Mouse (Mus musculus) heart, embryonic 10.5 days (tissue): ENCODE results near the gene Plekha5. TPM values are rescaled to one million over a fixed set of nuclear protein-coding genes. Genes with fewer than 3 reads are reported as not detected.
"Not testable (repeated sequence)": the region's sequence is repeated elsewhere in the genome, so short reads cannot be mapped to it uniquely, and the experiment has no call there.

Experiments
- DNase-seq: peaks from one replicate; pipeline ENCODE4 v3.0.0-alpha.2; 2017; ENCODE audit warnings: low spot score
- H3K27ac ChIP-seq: fragments of 300-500 bp; sonication (generic); 2 replicates; pipeline ENCODE4 v1.5.1; 2016; ENCODE audit warnings: mild to moderate bottlenecking
- H3K27me3 ChIP-seq: fragments of 300-500 bp; sonication (generic); 2 replicates; pipeline ENCODE4 v1.6.1; 2016; ENCODE audit warnings: mild to moderate bottlenecking; ENCODE audit not compliant: poor library complexity, insufficient read depth, severe bottlenecking
- H3K36me3 ChIP-seq: fragments of 300-500 bp; sonication (generic); 2 replicates; pipeline ENCODE4 v1.6.1; 2016; ENCODE audit warnings: mild to moderate bottlenecking, moderate library complexity
- H3K4me1 ChIP-seq: fragments of 300-500 bp; sonication (generic); 2 replicates; pipeline ENCODE4 v1.6.1; 2016; ENCODE audit warnings: mild to moderate bottlenecking
- H3K4me3 ChIP-seq: fragments of 300-500 bp; sonication (generic); 2 replicates; pipeline ENCODE4 v1.5.1; 2016; ENCODE audit warnings: mild to moderate bottlenecking, moderate library complexity
- H3K9me3 ChIP-seq: fragments of 300-500 bp; sonication (generic); 2 replicates; pipeline ENCODE4 v1.6.1; 2016; ENCODE audit warnings: mild to moderate bottlenecking, moderate library complexity
- WGBS: fragments of 180-500 bp; shearing (Covaris S2); methylation state at CpG from one replicate; pipeline ENCODE4 v1.1.7; 2016; 5-methylcytosine and 5-hydroxymethylcytosine counted together
- polyA plus RNA-seq: library from polyadenylated mRNA; unstranded; fragments of >200 nt; fragmentation: Nextera tagmentation; extraction: Ambion mirVana; gene quantifications from 2 replicates; pipeline ENCODE4 v1.2.1, GENCODE M21; 2016

Gene Plekha5
- polyA plus RNA-seq, 1 experiment from 2014 or later = 33.8 TPM

GRCm38 (mm10) chr6:140554261-140554660, 130.4 kb downstream of the Plekha5 start:
- H3K9me3 ChIP-seq = no peaks in the 10 kb centered on the region
- peaks cover 27% of the 10 kb centered on the region for H3K36me3 ChIP-seq
- no peak overlapping the region for H3K27ac ChIP-seq
- no peaks in the 10 kb centered on the region for H3K27me3 ChIP-seq
- 58% methylated on average over 4 of the region's 4 CpGs for WGBS
- H3K4me3 ChIP-seq = no peak overlapping the region
- H3K4me1 ChIP-seq = no peaks in the 10 kb centered on the region
- no peak for DNase-seq

DNA sequence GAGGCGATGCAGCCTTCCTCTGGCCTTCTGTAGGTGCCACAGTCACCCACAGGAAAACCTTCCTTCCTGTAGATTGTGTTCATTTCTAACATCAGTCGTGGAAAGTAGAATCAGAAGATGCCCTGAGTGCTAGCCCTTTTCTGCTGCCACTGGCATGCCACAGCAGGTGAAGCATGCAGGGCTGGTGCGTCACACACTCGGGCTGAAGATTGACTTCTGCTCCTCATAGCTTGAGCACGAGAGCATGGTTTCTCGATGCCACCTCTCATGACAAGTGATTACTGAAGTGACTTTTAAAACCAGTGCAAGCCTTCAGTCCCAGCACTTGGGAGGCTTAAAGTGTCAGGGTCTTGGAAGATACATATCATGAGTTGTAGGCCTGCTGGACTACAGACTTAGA, 135.6 kb downstream of the Plekha5 start:
- H3K9me3 ChIP-seq = no peaks in the 10 kb centered on the region
- WGBS = 64% methylated on average over 6 of the region's 6 CpGs
- no peak for DNase-seq

DNA sequence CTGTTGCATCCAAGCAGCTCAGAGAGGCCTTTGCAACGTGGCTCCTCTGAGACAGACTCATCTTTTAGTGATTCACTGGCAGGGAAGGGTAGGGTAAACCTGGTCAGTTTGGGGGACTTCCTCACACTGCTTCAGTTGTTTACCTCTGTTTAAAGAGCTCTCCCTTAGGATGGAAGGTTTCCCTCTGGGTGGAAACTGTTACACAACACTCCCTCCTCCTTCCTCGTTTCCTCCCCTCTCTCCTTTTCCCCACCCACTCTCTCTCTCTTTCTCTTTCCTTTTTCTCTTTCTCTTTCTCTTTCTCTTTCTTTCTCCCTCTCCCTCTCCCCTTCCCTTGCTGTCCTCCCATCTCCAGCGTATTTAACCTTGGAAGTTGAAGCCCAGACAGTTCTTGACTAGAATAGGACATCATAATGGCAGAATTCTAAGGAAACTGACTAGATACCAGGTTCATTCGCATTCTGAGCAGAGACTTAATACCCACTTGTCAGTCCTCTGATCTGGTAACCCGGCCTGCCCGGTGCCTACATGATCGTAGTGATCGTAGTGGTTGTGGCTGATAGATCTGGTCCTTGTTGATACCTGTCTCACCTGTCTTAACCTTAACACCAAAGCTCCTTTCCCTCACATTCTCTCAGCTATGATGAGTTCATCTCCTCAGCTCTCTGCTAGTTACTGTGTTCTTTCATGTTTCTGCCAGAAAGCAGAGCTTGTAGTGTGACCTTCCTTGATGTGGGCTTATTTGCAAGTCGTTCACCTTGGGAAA, 137.5 kb downstream of the Plekha5 start:
- H3K9me3 ChIP-seq = no peaks in the 10 kb centered on the region
- H3K4me3 ChIP-seq = no peak overlapping the region
- H3K4me1 ChIP-seq = no peaks in the 10 kb centered on the region
- H3K36me3 ChIP-seq = peaks cover 7% of the 10 kb centered on the region; the same call in 1 of the 2 replicates
- no peak overlapping the region for H3K27ac ChIP-seq
- H3K27me3 ChIP-seq = no peaks in the 10 kb centered on the region
- DNase-seq = no peak
- WGBS = 84% methylated on average over 9 of the region's 9 CpGs

More for the DNA sequence above, 135.6 kb downstream of the Plekha5 start:
- Histone ChIP-seq H3K36me3 (0 out of 2 replicates have a peak, but pooled peaks cover 6% of the 10 kb centered on the region), H3K27ac (no peak overlapping the region), H3K27me3 (no peaks in the 10 kb centered on the region), H3K4me3 (no peak overlapping the region), H3K4me1 (no peaks in the 10 kb centered on the region)

DNA sequence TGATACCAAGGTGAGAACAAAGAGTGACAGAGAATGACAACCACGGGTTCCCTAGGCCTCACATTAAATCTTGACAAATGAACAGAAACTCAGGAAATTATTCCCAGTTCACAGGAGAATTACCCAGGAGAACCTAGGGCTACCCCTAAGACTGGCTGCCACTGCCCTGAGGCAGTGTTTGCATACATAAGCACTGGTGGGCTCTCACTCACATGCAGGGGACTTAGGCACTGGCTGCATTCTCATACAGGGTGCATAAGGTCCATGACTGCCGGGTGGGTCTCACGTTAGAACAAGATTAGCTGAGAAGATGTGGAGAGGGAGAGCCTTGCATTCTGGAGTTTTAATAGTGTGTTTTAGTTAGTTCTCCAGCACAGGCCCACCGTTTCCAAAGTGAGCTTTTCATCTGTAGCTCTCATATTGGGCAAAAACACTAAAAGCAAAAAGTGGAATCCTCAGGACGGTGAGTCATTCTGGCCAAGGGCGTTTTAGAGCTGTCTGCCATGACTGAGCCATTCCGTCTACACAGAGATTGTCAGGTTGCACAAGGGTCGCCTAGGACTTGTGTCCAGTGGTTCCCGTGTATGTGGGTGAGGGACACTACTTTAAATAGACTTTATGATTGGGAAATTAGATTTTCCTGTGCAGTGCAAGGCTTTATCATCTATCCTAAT, 138.2 kb downstream of the Plekha5 start:
- 84% methylated on average over 9 of the region's 9 CpGs for WGBS
- H3K4me3 ChIP-seq = no peak overlapping the region

GRCm38 (mm10) chr6:140567199-140567598, 143.3 kb downstream of the Plekha5 start:
- WGBS = 97% methylated on average over 2 of the region's 2 CpGs

More for the DNA sequence above, 138.2 kb downstream of the Plekha5 start:
- Histone ChIP-seq H3K9me3 (no peaks in the 10 kb centered on the region), H3K27ac (no peak overlapping the region), H3K4me1 (no peaks in the 10 kb centered on the region), H3K27me3 (no peaks in the 10 kb centered on the region), H3K36me3 (peaks cover 10% of the 10 kb centered on the region; the same call in 1 of the 2 replicates)
- DNase-seq = no peak

GRCm38 (mm10) chr6:140567897-140568296, 144.0 kb downstream of the Plekha5 start:
- Histone ChIP-seq H3K4me1 (no peaks in the 10 kb centered on the region), H3K27me3 (no peaks in the 10 kb centered on the region), H3K27ac (no peak overlapping the region), H3K36me3 (peaks cover 29% of the 10 kb centered on the region), H3K4me3 (no peak overlapping the region), H3K9me3 (no peaks in the 10 kb centered on the region)
- no peak for DNase-seq
- 74% methylated on average over 2 of the region's 2 CpGs for WGBS

More at GRCm38 (mm10) chr6:140567199-140567598, 143.3 kb downstream of the Plekha5 start:
- H3K9me3 ChIP-seq = no peaks in the 10 kb centered on the region
- no peak overlapping the region for H3K4me3 ChIP-seq
- H3K27me3 ChIP-seq = no peaks in the 10 kb centered on the region
- no peak overlapping the region for H3K27ac ChIP-seq
- no peak for DNase-seq
- peaks cover 26% of the 10 kb centered on the region for H3K36me3 ChIP-seq
- H3K4me1 ChIP-seq = no peaks in the 10 kb centered on the region

- WGBS = 69% methylated on average over 11 of the region's 11 CpGs
Measured at GRCm38 (mm10) chr6:140570152-140570551, 146.3 kb downstream of the Plekha5 start.

GRCm38 (mm10) chr6:140574943-140575342, 151.1 kb downstream of the Plekha5 start:
- H3K36me3 ChIP-seq = peaks cover 61% of the 10 kb centered on the region
- no peak overlapping the region for H3K4me3 ChIP-seq
- no peak for DNase-seq
- no peaks in the 10 kb centered on the region for H3K27me3 ChIP-seq
- H3K27ac ChIP-seq = no peak overlapping the region
- H3K4me1 ChIP-seq = no peaks in the 10 kb centered on the region
- WGBS = 91% methylated on average over 3 of the region's 3 CpGs
- H3K9me3 ChIP-seq = no peaks in the 10 kb centered on the region

More at GRCm38 (mm10) chr6:140570152-140570551, 146.3 kb downstream of the Plekha5 start:
- no peaks in the 10 kb centered on the region for H3K9me3 ChIP-seq
- no peak for DNase-seq
- H3K27ac ChIP-seq = no peak overlapping the region
- peaks cover 49% of the 10 kb centered on the region for H3K36me3 ChIP-seq
- no peaks in the 10 kb centered on the region for H3K27me3 ChIP-seq
- H3K4me3 ChIP-seq = no peak overlapping the region
- H3K4me1 ChIP-seq = no peaks in the 10 kb centered on the region

GRCm38 (mm10) chr6:140576133-140576532, 152.3 kb downstream of the Plekha5 start:
- no peaks in the 10 kb centered on the region for H3K9me3 ChIP-seq
- no peak overlapping the region for H3K27ac ChIP-seq
- H3K4me1 ChIP-seq = no peaks in the 10 kb centered on the region
- no peak for DNase-seq
- H3K27me3 ChIP-seq = no peaks in the 10 kb centered on the region
- peaks cover 56% of the 10 kb centered on the region for H3K36me3 ChIP-seq
- 82% methylated on average over 8 of the region's 8 CpGs for WGBS
- no peak overlapping the region for H3K4me3 ChIP-seq

DNA sequence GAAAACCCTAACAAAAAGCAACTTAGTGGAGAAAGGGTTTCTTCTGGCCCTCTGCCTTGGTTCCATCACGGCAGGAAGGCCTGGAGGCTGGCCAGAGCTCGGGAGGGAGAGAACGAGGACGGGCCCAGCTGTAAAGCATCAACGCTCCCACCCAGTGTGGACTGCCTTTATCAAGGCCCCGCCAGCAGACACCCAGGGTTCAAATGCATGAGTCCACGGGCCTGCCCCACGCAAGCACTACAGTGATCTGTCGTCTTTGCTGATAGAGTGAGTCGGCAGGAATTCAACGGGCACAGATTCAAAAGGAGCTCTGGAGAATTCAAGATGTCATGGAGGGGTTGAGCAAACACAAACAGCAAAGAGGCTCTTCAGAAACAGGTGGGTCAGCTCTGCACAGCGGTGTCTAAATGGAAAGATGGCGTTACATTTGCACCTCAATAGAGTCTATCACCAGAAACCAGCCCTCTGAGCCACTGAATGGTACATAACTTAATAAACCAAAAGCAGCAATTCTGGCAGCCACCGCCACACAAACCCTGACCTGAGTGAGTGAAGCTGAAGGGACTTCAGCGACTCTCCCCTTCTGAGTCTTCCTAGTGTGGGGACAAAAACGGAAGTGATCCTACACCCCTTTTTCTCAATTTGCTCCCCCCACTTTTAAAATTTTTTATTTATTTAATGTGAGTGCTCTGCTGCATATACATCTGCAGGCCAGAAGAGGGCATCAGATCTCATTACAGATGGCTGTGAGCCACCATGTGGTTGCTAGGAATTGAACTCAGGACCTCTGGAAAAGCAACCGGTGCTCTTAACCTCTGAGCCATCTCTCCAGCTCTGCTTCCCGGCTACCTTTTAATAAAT, 153.3 kb downstream of the Plekha5 start:
- no peak overlapping the region for H3K4me3 ChIP-seq
- no peaks in the 10 kb centered on the region for H3K4me1 ChIP-seq
- H3K27me3 ChIP-seq = no peaks in the 10 kb centered on the region
- H3K27ac ChIP-seq = no peak overlapping the region
- no peaks in the 10 kb centered on the region for H3K9me3 ChIP-seq
- no peak for DNase-seq
- 65% methylated on average over 18 of the region's 18 CpGs for WGBS
- H3K36me3 ChIP-seq = peaks cover 49% of the 10 kb centered on the region

DNA sequence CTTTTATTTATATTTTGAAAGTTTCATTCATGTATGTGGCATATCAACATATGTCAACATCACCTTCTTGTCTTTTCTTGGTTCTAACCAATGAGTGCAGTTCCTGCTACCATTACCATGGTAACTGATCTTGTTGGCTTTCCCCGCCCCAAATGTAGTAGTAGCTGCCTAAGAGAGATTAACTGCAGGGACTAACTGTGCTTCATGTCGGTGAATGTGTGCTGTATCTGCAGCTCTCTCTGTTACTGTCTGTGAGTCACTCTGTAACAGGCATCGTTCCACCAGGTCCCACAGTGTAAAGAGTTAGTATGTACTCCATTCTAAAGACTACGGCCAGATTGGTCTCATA, 153.9 kb downstream of the Plekha5 start:
- Histone ChIP-seq H3K27ac (no peak overlapping the region), H3K27me3 (no peaks in the 10 kb centered on the region), H3K36me3 (peaks cover 47% of the 10 kb centered on the region), H3K4me3 (no peak overlapping the region), H3K9me3 (no peaks in the 10 kb centered on the region), H3K4me1 (no peaks in the 10 kb centered on the region)
- 92% methylated on average over 4 of the region's 4 CpGs for WGBS
- DNase-seq = no peak

- not testable (repeated sequence) for H3K27me3 ChIP-seq, DNase-seq, H3K9me3 ChIP-seq, H3K4me3 ChIP-seq, H3K27ac ChIP-seq, H3K4me1 ChIP-seq
- H3K36me3 ChIP-seq = peaks cover 41% of the 10 kb centered on the region
Measured at GRCm38 (mm10) chr6:140578985-140579384, 155.1 kb downstream of the Plekha5 start.

GRCm38 (mm10) chr6:140580170-140580569, 156.3 kb downstream of the Plekha5 start:
- Histone ChIP-seq H3K27ac (no peak overlapping the region), H3K4me1 (no peaks in the 10 kb centered on the region), H3K36me3 (peaks cover 36% of the 10 kb centered on the region), H3K9me3 (no peaks in the 10 kb centered on the region), H3K4me3 (no peak overlapping the region), H3K27me3 (no peaks in the 10 kb centered on the region)
- WGBS = 78% methylated on average over 4 of the region's 4 CpGs
- no peak for DNase-seq
